Mouse (Mus musculus): ENCODE data around the gene Dbh.

DNA sequence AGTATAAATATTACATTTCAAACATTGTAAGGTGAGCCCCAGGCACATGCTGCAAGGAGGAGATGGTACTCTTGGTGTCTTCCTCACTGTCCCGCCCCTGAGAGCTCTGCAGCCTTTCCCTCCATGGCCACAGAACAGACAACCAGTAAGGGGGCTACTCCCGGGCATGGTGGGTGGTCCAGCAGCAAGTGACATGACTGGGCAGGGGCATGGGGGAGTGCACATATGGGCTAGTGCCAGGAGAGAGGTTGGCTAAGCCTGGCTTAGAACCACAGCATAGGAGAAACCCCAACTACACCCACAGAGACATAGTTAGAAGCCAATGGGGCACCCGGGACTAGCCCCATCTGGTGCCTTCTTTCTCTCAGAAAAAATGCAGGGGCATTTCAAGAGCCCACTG, 28.7 kb upstream of the Dbh start:
- no peak for TF ChIP-seq POLR2A (IDR thresholded peaks at IDR 0.05; ENCODE audit: control insufficient read depth, extremely low read depth, insufficient read depth, low read length, poor library complexity)
- no peak for TF ChIP-seq CTCF (IDR thresholded peaks at IDR 0.05; ENCODE audit: borderline replicate concordance, control insufficient read depth, extremely low read depth, insufficient read depth, low read length, poor library complexity)
